Mouse (Mus musculus): Measurements from ENCODE around the gene Ttc30b. TPM values are rescaled to one million over a fixed set of nuclear protein-coding genes. Genes with fewer than 3 reads are reported as not detected.

The Ttc30b gene
- polyA plus RNA-seq, 1 experiment from 2014 or later, result 1.6 TPM

DNA sequence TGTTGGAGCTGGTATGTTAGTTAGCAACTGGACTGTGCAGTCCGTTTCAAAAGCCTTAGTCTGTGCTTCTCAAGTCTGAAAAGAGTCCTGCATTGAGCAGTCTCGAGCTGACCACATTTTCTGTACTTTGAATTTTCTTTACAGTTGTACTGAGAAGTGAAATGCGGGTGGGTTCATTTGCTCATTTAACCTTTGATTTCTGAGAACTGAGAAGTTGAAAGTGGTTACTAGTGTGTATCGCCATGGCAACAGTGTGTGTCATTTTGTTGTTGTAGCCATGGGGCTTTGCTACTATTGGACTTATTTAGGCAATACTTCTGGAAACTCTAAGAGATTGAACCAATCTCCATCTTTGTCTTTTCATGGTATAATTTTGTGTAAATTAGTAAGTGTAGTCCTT is 46.4 kb downstream of the Ttc30b start:
- WGBS (ENCODE audit: insufficient replicate concordance), result 80% methylated on average over 4 of the region's 4 CpGs
- DNase-seq (no peak), ATAC-seq (no peak)
- no peak overlapping the region for H3K27ac ChIP-seq (ENCODE audit: low read depth)
- H3K4me3 ChIP-seq (ENCODE audit: low read depth, low read length), result no peak overlapping the region
- no peak for TF ChIP-seq EP300 (IDR thresholded peaks at IDR 0.05; ENCODE audit: low read depth)
- no peak for TF ChIP-seq CTCF (IDR thresholded peaks at IDR 0.05; ENCODE audit: low read depth)
- no peaks in the 10 kb centered on the region for H3K27me3 ChIP-seq (ENCODE audit: insufficient read depth, low read length)
- H3K4me1 ChIP-seq (ENCODE audit: insufficient read depth), result no peaks in the 10 kb centered on the region
- no peaks in the 10 kb centered on the region for H3K9me3 ChIP-seq (ENCODE audit: low read length)
- H3K36me3 ChIP-seq (replicated peaks; ENCODE audit: insufficient read depth, low read length), result peaks cover 16% of the 10 kb centered on the region
- no peak overlapping the region for H3K9ac ChIP-seq (replicated peaks)
- no peak overlapping the region for H3K4me2 ChIP-seq (ENCODE audit: low read depth, low read length)

Other genes starting within 250 kb of the Ttc30b start
- gene Nfe2l2, start 233.9 kb downstream of the Ttc30b start, polyA plus RNA-seq (2015; fragmentation: Nextera tagmentation; extraction: Ambion mirVana), result 58.7 and 59.4 TPM in 2 replicates
- 5.1 and 5.7 TPM in 2 replicates for gene Agps, start 106.4 kb downstream of the Ttc30b start, polyA plus RNA-seq (2015; fragmentation: Nextera tagmentation; extraction: Ambion mirVana)
- 0.22 and 0.26 TPM in 2 replicates for gene Ttc30a2, start 39.6 kb upstream of the Ttc30b start, polyA plus RNA-seq (2015; fragmentation: Nextera tagmentation; extraction: Ambion mirVana)
- gene Ttc30a1, start 43.4 kb upstream of the Ttc30b start, polyA plus RNA-seq (2015; fragmentation: Nextera tagmentation; extraction: Ambion mirVana), result 1.0 and 1.1 TPM in 2 replicates